Mouse (Mus musculus) bone marrow macrophage, adult 2 months (primary cell): ENCODE data around the gene Med31. TPM values are rescaled to one million over a fixed set of nuclear protein-coding genes. Genes with fewer than 3 reads are reported as not detected.

Experiments used
- H3K27ac ChIP-seq: 2 replicates; pipeline ENCODE4 v1.5.1; 2012; ENCODE audit warnings: low read depth, low read length; ENCODE audit not compliant: insufficient read depth
- H3K4me1 ChIP-seq: 2 replicates; pipeline ENCODE4 v1.6.1; 2012; ENCODE audit warnings: low read length; ENCODE audit not compliant: control insufficient read depth, insufficient read depth
- H3K4me3 ChIP-seq: 2 replicates; pipeline ENCODE4 v1.5.1; 2012; ENCODE audit warnings: mild to moderate bottlenecking, low read length, moderate library complexity; ENCODE audit not compliant: insufficient read depth
- CTCF ChIP-seq: IDR thresholded peaks from 2 replicates; pipeline ENCODE4 v1.5.1; 2012; ENCODE audit warnings: low read depth, mild to moderate bottlenecking, low read length, moderate library complexity
- POLR2A ChIP-seq: IDR thresholded peaks from 2 replicates; pipeline ENCODE4 v1.6.1; 2012; ENCODE audit warnings: mild to moderate bottlenecking, low read depth, low read length, borderline replicate concordance
- polyA plus RNA-seq: library from polyadenylated mRNA; stranded (reverse); fragments of >200 nt; gene quantifications from 2 replicates; pipeline ENCODE4 v1.2.4, GENCODE M21; 2012; ENCODE audit not compliant: missing spikeins, insufficient read depth, insufficient read length

Med31 gene
- polyA plus RNA-seq, 1 experiment, result 11.0 TPM

DNA sequence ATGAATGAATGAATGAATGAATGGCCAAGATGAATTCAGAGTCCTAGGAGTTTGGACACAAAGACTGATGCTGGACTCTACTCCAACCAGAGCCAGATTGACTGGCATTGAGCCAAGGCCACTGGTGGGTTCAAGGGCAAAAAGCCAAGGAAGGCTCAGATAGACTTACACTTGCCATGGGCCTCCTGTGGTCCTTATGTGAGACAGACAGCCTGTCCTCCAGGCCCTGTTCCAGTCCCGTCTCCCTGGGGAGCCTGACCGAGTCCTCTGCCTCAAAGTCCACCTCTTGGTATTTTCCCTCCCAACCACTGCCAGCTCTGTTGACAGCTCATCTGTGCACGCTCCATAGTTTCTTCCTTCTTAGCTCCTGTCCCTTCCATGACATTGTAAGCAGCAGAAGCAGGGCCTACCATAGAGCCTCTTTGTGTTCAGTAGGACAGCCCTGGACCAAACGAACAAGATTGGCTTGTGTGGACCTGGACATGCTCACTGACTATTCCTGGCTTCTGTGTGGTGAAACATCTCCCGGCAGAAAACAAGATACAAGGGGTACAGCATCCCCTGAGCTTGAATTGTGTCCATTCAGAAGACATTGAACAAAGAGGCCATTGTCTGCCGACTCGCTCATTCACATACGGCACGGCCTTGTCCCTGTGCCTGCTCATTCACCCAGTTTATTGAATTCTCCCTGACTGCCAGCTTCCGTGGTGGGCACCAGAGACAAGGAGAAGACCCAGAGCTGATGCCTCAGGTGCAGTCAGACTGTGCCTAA, 10.8 kb upstream of the Med31 start:
- no peak overlapping the region for H3K4me3 ChIP-seq
- peaks cover 2% of the 10 kb centered on the region; the same call in 1 of the 2 replicates for H3K4me1 ChIP-seq
- TF ChIP-seq CTCF, result no peak
- TF ChIP-seq POLR2A, result no peak
- no peak overlapping the region for H3K27ac ChIP-seq

DNA sequence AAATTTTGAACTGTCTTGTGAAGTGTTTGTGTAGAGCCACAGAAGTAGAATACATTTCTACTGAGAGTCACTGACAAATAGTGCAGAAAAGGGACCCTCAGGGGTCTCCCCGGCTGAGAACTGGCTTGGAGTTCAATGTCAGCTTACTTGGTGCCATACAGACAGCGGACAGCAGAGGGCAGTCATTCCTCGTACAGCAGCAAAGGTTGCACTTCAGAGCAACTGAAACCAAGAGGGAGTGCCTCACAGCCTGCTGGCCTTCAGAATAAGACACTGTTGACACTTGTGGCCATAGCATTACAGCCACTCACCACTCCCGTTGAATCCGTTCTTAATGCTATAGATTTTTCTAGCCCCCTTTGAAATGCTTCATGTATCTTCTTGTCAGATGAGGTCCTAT, 9.5 kb upstream of the Med31 start:
- TF ChIP-seq POLR2A (no peak), CTCF (peak; percentile 53)
- Histone ChIP-seq H3K4me1 (peaks cover 2% of the 10 kb centered on the region; the same call in 1 of the 2 replicates), H3K4me3 (no peak overlapping the region), H3K27ac (no peak overlapping the region)

DNA sequence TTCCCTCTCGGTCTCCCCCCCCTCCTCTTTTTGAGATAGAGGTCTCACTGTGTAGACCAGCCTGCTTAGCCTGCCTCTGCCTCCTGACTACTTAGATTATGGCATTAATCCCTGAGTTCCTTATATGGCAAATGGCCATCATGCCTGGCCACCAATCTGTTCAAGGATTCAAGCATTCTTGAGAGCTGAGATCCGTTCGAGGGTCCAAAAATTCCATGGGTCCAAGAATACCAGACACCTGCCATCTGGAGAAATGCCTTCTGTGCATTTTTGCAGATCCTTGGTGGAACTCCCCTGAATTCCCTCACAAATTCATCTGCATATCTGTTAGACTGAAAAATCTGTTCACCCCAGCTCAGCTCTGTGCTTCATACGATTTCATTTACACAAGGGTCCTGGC, 8.0 kb upstream of the Med31 start:
- H3K4me1 ChIP-seq, result peaks cover 2% of the 10 kb centered on the region; the same call in 1 of the 2 replicates
- no peak overlapping the region for H3K27ac ChIP-seq
- no peak for TF ChIP-seq CTCF
- TF ChIP-seq POLR2A, result no peak
- H3K4me3 ChIP-seq, result no peak overlapping the region

- Histone ChIP-seq H3K27ac (0 out of 2 replicates have a peak overlapping the region, but pooled peaks have one; percentile 31), H3K4me1 (peaks cover 13% of the 10 kb centered on the region), H3K4me3 (no peak overlapping the region)
- TF ChIP-seq POLR2A (no peak), CTCF (peak; percentile 97)
Observed at GRCm38 (mm10) chr11:72221278-72221677, 5.9 kb upstream of the Med31 start.

- Histone ChIP-seq H3K4me1 (peaks cover 22% of the 10 kb centered on the region), H3K4me3 (no peak overlapping the region), H3K27ac (peak overlapping the region; percentile 47)
- TF ChIP-seq POLR2A (no peak), CTCF (no peak)
Observed at GRCm38 (mm10) chr11:72217116-72217515, 1.7 kb upstream of the Med31 start.

GRCm38 (mm10) chr11:72214591-72215409, 592 bp downstream of the Med31 start:
- peak overlapping the region; percentile 74 for H3K4me3 ChIP-seq
- H3K27ac ChIP-seq, result peak overlapping the region; percentile 5; the same call in 1 of the 2 replicates
- H3K4me1 ChIP-seq, result peaks cover 20% of the 10 kb centered on the region
- TF ChIP-seq CTCF, result no peak
- no peak for TF ChIP-seq POLR2A

DNA sequence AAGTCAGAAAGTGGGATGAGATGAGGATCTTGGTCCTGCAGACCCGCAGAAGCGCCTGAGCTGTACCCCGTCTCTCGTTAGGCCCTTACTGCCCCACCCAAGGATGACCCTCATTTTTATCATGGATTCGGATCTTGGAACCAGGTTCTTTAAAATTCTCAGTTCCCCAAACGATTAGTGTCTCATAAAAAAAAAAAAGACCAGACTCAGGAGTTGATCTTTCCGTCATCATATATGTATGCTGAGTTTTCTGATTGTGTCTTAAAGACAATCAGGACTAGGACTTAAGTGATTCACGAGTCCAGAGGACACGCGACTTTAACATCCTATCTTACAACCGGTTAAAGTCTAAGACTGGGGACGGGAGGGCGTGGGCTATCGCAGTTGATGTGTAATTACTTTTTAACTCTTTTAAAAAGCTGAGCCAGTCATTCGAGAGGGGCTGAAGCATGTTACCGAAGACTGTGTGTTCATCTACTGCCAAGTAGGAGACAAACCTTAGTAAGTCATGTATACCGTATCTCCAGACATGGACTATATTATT, 7.5 kb downstream of the Med31 start:
- no peak overlapping the region for H3K27ac ChIP-seq
- H3K4me3 ChIP-seq, result peak overlapping the region; percentile 92
- H3K4me1 ChIP-seq, result peaks cover 10% of the 10 kb centered on the region
- TF ChIP-seq CTCF, result no peak
- no peak for TF ChIP-seq POLR2A

DNA sequence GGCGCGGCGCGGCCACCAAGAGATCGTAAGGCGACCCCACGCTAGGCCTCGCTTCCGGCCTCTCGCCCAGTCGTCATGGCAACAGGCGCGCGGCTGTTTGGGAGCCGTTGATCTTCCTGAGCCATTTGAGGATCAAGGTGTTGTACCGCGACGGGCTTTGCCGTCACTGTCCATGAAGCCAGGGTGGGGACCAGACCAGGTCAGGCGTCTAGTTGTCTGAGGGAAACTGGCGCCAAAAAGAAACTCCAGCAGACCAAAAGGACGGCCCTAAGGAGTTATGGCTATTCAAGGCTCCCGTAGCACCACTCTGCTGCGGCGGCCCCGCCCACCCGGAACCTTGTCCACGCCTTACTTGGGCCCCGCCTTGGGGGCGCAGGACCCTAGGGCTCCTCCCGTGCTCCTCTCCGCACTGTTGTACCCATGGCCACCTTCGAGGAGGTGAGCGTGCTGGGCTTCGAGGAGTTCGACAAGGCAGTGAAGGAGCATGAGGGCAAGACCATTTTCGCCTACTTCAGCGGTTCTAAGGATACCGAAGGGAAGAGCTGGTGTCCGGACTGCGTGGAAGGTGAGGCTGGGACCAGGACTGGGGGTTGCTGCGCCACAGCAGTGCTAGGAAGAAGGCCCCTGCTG, 8.1 kb downstream of the Med31 start, which contains the start of the genes 4933427D14Rik and Txndc17:
TSS of gene 4933427D14Rik (minus strand) at position 256 of the 630 bp plus-strand sequence.
TSS of gene Txndc17 (plus strand) at position 344 of the 630 bp plus-strand sequence.
- Histone ChIP-seq H3K4me3 (peak within 1 kb of the TSS; percentile 92), H3K27ac (no peak within 1 kb of the TSS), H3K4me1 (peaks cover 10% of the 10 kb centered on the region)
- TF ChIP-seq POLR2A (no peak), CTCF (no peak)

DNA sequence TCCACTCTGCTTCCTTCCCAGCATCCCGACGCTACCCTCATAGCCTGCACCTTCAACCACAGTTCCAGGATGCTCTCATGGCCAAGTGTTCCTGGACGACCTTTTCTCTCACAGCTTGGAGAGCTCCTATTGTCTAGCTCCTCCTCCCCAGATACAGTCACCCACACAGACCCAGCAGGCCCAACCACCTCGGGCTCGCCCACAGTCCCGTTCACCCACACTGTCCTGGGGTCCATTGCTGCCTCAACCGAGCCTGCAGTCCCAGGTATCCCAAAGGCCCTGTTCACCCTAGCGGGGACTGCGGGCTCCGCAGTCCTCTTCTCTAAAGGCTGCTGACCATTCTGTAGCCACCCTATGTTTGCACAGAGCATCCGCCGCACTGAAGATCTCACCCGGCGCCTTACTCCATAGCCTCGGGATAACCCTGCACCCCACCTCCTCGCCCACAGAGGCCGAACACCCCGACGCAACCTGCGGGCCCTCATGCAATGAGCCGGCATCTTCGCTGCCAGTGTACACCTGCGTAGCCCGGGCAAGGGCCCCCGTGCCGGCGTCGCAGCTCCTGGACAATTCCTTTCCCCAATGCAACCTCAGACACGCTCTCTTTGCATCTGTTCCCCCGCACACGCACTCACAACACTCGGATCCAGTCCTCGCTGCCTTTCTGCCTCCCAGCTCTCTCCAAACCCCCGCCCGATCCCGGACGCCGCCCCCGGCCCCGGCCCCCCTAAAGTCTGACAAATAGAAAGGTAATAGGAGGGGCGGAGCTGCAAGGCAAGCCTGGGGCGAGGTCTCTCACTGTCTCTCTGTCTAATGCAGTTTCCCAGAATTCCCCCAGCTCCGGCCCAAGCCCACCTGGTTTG, 8.8 kb downstream of the Med31 start, which contains the start of gene Gm43951:
TSS of gene Gm43951 (minus strand) at position 500 of the 863 bp plus-strand sequence.
- Histone ChIP-seq H3K4me3 (peak within 1 kb of the TSS; percentile 92), H3K4me1 (peaks cover 10% of the 10 kb centered on the region), H3K27ac (no peak within 1 kb of the TSS)
- TF ChIP-seq POLR2A, result no peak
- TF ChIP-seq CTCF, result no peak
